Mouse (Mus musculus) retina, postnatal 1 day (tissue): ENCODE measurements around the gene Svs4.
"Not testable (repeated sequence)": the region's sequence is repeated elsewhere in the genome, so short reads cannot be mapped to it uniquely, and the experiment has no call there.

Experiments
- DNase-seq: peaks from one replicate; pipeline ENCODE4 v3.0.0-alpha.2; 2012

The Svs4 gene

DNA sequence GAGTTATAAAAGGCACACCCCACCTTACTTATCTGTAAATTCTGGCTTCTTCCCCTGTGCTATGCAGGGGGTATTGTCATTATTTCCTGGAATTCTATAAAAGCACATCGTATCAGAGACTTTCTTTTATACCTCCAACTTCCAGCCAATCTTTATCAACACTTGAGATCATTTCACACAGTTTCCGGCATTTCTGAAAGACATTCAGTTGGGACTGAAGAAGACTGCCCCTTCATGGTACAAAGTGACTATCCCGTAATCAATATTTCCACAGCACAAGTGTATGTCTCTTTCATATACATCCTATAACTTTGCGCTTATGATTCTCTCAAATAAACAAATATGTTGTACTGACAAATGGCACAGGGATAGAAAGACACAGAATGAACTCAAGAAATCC is at the start of gene Svs4:
Gene Svs4, minus strand, starts transcription at position 101 of the 400 bp plus-strand sequence.
- no peak for DNase-seq

DNA sequence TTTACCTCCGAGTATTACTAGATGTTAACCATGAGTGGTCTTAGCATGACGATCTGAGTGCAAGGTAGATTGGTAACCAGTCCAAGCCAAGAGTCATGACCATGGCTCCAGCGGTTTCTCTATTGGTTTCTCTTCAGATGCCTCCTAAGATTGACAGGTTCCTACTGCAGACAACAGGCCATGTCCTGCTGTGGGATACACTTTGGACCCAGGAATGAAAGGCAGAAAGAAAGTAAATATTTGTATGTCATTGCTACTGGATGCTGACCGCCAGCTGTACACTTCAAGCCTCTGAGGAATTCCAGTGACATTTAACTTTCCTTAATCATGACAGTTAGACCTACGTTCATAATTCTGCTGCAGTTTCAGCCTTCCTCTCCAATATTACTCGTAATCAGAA is 42.7 kb upstream of the Svs4 start:
- DNase-seq, result no peak

DNA sequence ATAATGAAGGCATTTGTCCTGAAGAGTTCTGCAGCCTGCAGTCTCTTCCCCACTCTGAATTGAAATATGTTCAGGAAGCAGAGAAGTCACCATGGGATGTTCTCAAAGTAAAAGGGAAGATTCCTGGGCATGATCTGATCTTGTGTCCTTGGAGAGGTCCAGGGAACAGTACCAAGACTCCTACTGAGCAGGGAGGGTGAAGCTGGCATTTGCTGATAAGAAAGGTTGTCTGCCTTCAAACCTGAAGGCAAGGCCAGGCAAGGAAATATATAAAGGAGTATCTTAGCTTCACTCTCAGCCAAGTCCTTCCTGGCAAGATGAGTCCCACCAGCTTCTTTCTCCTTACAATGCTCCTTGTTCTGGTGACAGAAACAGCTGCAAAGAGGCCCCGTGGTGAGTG is 38.2 kb upstream of the Svs4 start, which contains the start of gene Svs6:
Gene Svs6, plus strand, starts transcription at position 301 of the 400 bp plus-strand sequence.
- not testable (repeated sequence) for DNase-seq

DNA sequence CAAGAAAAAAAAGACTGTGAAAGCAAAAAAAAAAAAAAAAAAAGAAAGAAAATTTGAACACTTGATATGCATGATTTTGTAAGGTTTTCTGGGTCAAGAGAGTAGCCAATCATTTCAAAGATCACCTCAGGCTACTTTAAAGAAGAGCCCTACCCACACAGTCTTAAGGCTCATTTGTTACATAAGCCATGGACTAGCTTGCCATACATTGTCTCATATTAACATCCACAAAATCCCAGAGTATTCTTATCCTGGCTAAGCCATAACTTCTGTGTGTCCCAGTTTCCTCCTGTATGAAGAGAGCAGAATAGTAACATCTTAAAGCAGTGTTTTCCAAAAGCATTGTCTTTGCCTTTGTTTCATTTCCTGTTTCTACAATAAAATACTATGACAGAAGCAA is 37.2 kb upstream of the Svs4 start:
- DNase-seq, result not testable (repeated sequence)

DNA sequence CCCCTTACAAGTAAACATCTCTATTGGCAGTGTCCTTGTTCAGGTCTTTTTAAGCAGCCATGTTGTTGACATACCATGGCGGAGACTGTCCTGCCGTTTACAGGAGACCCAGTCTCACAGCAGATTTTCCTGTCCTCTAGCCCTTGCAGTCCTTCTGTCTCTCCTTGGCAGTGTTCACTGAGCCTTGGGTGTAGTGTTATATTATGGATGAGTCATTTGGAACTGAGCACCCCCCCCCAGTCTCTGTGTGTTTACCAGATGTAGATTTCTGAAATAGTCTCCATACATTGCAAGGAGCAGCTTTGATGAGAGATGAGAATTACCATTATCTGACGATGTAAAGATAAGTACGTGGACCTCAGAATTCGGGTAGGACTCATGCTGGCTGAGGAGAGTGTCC is 34.3 kb upstream of the Svs4 start:
- DNase-seq, result no peak

DNA sequence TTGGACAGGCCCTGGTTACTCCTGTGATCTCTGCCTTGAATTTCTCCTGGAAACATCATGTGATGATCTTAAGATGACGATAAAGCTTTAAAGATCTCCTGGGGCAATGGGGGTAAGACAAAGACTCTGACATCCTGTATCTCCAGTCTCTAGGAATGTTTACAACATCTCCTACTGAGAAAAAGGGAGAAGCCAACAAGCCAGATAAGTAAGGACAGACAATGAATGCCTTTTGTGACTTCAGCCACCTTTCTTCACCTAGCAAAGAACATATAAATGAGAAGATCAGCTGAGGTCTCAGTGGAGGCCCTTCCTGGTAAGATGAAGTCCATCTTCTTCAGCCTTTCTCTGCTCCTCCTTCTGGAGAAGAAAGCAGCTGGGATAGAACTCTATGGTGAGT is 10.7 kb upstream of the Svs4 start, which contains the start of gene Svs3a:
Gene Svs3a, plus strand, starts transcription at position 301 of the 400 bp plus-strand sequence.
- DNase-seq, result not testable (repeated sequence)

DNA sequence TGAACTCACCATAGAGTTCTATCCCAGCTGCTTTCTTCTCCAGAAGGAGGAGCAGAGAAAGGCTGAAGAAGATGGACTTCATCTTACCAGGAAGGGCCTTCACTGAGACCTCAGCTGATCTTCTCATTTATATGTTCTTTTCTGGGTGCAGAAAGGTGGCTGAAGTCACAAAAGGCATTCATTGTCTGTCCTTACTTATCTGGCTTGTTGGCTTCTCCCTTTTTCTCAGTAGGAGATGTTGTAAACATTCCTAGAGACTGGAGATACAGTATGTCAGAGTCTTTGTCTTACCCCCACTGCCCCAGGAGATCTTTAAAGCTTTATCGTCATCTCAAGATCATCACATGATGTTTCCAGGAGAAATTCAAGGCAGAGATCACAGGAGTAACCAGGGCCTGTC is 21.7 kb downstream of the Svs4 start, which contains the start of gene Svs3b:
Gene Svs3b, minus strand, starts transcription at position 101 of the 400 bp plus-strand sequence.
- DNase-seq, result not testable (repeated sequence)

DNA sequence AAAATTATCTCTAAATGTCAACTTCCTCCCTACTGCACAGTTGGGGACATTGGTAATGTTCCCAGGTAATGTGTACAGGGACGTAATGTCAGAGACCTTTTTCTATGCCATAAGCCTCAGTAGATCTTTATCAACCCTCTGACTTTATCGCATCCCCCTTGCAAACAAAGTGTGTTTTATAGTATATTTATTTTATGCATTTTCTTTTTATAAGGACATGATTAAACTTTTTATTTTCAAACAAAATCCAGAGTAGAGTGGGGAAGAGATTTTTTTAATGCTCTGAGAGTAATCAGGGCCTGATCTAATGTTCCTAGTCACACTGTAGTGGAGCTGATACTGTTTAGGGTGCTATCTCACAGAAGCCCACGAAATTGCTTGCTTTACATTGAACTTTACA is 39.9 kb downstream of the Svs4 start, which contains the start of gene Svs2:
Gene Svs2, minus strand, starts transcription at position 101 of the 400 bp plus-strand sequence.
- no peak for DNase-seq

DNA sequence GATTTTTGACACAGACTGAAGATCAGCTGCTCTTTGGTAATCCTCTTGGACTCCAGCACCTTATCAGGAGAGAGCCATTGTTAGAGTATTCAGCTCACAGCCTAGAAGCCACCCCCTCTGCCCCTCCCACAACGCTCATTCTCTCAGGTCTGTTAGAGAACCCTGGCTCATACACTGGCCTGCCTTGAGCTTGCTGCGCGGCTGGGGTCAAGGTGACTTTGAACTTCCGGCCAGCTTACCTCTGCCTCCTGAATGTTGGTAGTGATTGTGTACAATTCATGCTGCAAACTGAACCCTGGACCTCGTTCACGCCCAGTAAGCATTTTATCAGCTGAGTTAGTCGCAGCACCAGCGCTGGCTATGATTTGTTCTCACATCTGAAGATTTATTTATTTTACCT is 45.6 kb downstream of the Svs4 start:
- no peak for DNase-seq

DNA sequence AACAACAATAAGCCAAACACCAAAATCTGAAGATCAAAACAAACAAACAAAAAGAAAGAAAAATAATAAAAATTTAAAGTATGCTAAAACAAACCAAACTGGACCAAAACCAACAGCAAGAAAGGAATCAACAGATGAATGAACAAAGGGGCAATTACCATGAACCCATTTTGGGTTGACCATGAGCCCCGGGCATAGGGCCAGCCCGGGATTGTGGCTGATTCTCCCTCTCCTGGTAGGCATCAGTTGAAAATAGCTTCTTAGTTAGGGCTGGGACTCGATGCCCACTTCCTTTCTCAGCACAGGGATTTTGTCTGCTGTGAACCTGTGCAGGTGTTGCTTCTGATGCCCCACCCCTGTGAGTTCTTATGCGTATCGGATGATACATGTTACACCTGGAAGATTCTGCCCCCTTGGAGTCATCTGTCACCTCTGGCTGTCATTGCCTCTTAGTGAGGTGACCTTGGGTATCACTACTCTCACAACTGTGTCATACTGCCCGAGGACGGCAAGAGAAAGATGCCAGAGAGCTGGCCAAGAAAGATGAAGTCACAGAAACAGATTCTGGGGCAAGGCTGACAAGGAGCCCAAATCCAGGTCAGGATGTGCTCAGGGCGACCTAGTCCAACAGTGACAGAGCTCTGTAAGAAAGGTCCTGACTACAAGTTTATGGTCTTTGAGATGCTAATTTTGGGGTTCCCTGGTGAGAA is 49.7 kb downstream of the Svs4 start:
- no peak for DNase-seq
